Mouse (Mus musculus): ENCODE measurements at regions not wholly inside any gene's neighbourhood (a gene's known extent, or its start where the extent isn't known, plus 50 kb on each side); places are given as distances from the start of the nearest gene placed in this dataset.

- TF ChIP-seq POLR2A (IDR thresholded peaks at IDR 0.05; ENCODE audit: insufficient read length, low read depth) (no peak), TCF3 (IDR thresholded peaks at IDR 0.05; ENCODE audit: insufficient read length, low read depth) (no peak), CEBPB (IDR thresholded peaks at IDR 0.05; ENCODE audit: insufficient read depth, poor library complexity, severe bottlenecking) (no peak), POLR2AphosphoS2 (IDR thresholded peaks at IDR 0.05; ENCODE audit: insufficient read length, low read depth) (no peak), MYOD1 (IDR thresholded peaks at IDR 0.05; ENCODE audit: control insufficient read depth in 1 of 3, insufficient read length in 2 of 3, low read depth in 2 of 3) (no peak)
Observed at GRCm38 (mm10) chr14:36414180-36414579, 319.5 kb downstream of the 4930474N05Rik start.
